Mouse (Mus musculus) embryonic fibroblast, embryonic 13.5 days (primary cell): ENCODE measurements around the gene Prex1. TPM values are rescaled to one million over a fixed set of nuclear protein-coding genes. Genes with fewer than 3 reads are reported as not detected.

Experiments
- H3K27ac ChIP-seq: 2 replicates; pipeline ENCODE4 v1.5.1; 2012; ENCODE audit warnings: low read length, control low read depth, inconsistent platforms; ENCODE audit not compliant: insufficient read depth
- H3K4me1 ChIP-seq: 2 replicates; pipeline ENCODE4 v1.6.1; 2011; ENCODE audit warnings: low read length; ENCODE audit not compliant: control insufficient read depth, insufficient read depth
- H3K4me3 ChIP-seq: 2 replicates; pipeline ENCODE4 v1.5.1; 2011; ENCODE audit warnings: mild to moderate bottlenecking, control low read depth, low read length; ENCODE audit not compliant: insufficient read depth
- CTCF ChIP-seq: IDR thresholded peaks from 2 replicates; pipeline ENCODE4 v1.5.1; 2011; ENCODE audit warnings: mild to moderate bottlenecking, control low read depth, low read length, moderate library complexity, borderline replicate concordance; ENCODE audit not compliant: insufficient read depth
- POLR2A ChIP-seq: IDR thresholded peaks from 2 replicates; pipeline ENCODE4 v1.6.1; 2011; ENCODE audit warnings: low read depth, mild to moderate bottlenecking, control low read depth, low read length, moderate library complexity
- polyA plus RNA-seq: library from polyadenylated mRNA; stranded (reverse); fragments of >200 nt; gene quantifications from 2 replicates; pipeline ENCODE4 v1.2.4, GENCODE M21; 2011; ENCODE audit warnings: low read depth; ENCODE audit not compliant: missing spikeins, insufficient read length

The Prex1 gene
- polyA plus RNA-seq, 1 experiment = 2.9 TPM

GRCm38 (mm10) chr2:166655727-166656520, 57.7 kb downstream of the Prex1 start:
- TF ChIP-seq CTCF (no peak), POLR2A (no peak)
- no peak overlapping the region for H3K27ac ChIP-seq
- H3K4me1 ChIP-seq = no peaks in the 10 kb centered on the region
- no peak overlapping the region for H3K4me3 ChIP-seq

GRCm38 (mm10) chr2:166655308-166655707, 58.3 kb downstream of the Prex1 start:
- no peak overlapping the region for H3K27ac ChIP-seq
- no peak overlapping the region for H3K4me3 ChIP-seq
- no peak for TF ChIP-seq CTCF
- TF ChIP-seq POLR2A = no peak
- no peaks in the 10 kb centered on the region for H3K4me1 ChIP-seq

GRCm38 (mm10) chr2:166654875-166655274, 58.8 kb downstream of the Prex1 start:
- no peaks in the 10 kb centered on the region for H3K4me1 ChIP-seq
- H3K4me3 ChIP-seq = no peak overlapping the region
- no peak overlapping the region for H3K27ac ChIP-seq
- TF ChIP-seq POLR2A (no peak), CTCF (no peak)

GRCm38 (mm10) chr2:166653564-166653963, 60.1 kb downstream of the Prex1 start:
- H3K27ac ChIP-seq = no peak overlapping the region
- H3K4me3 ChIP-seq = no peak overlapping the region
- no peaks in the 10 kb centered on the region for H3K4me1 ChIP-seq
- TF ChIP-seq CTCF (no peak), POLR2A (no peak)

GRCm38 (mm10) chr2:166652672-166653071, 61.0 kb downstream of the Prex1 start:
- Histone ChIP-seq H3K4me3 (no peak overlapping the region), H3K27ac (no peak overlapping the region), H3K4me1 (no peaks in the 10 kb centered on the region)
- TF ChIP-seq CTCF (no peak), POLR2A (no peak)

GRCm38 (mm10) chr2:166651317-166652030, 62.2 kb downstream of the Prex1 start:
- Histone ChIP-seq H3K4me1 (no peaks in the 10 kb centered on the region), H3K27ac (no peak overlapping the region), H3K4me3 (no peak overlapping the region)
- no peak for TF ChIP-seq CTCF

GRCm38 (mm10) chr2:166650414-166650813, 63.2 kb downstream of the Prex1 start:
- H3K4me3 ChIP-seq = no peak overlapping the region
- no peaks in the 10 kb centered on the region for H3K4me1 ChIP-seq
- no peak overlapping the region for H3K27ac ChIP-seq
- no peak for TF ChIP-seq POLR2A
- TF ChIP-seq CTCF = no peak

- TF ChIP-seq CTCF (no peak), POLR2A (no peak)
- Histone ChIP-seq H3K4me1 (no peaks in the 10 kb centered on the region), H3K4me3 (no peak overlapping the region), H3K27ac (no peak overlapping the region)
Measured at GRCm38 (mm10) chr2:166647242-166647641, 66.4 kb downstream of the Prex1 start.

GRCm38 (mm10) chr2:166646434-166647088, 67.1 kb downstream of the Prex1 start:
- no peak for TF ChIP-seq CTCF
- no peak for TF ChIP-seq POLR2A
- H3K27ac ChIP-seq = no peak overlapping the region

GRCm38 (mm10) chr2:166644816-166645215, 68.8 kb downstream of the Prex1 start:
- no peak overlapping the region for H3K27ac ChIP-seq
- no peak for TF ChIP-seq POLR2A
- no peak for TF ChIP-seq CTCF
- no peaks in the 10 kb centered on the region for H3K4me1 ChIP-seq
- no peak overlapping the region for H3K4me3 ChIP-seq

More at GRCm38 (mm10) chr2:166646434-166647088, 67.1 kb downstream of the Prex1 start:
- no peaks in the 10 kb centered on the region for H3K4me1 ChIP-seq
- H3K4me3 ChIP-seq = no peak overlapping the region
